Mouse (Mus musculus) central nervous system, embryonic 11.5 days (tissue): Measurements from ENCODE around the gene Taco1. TPM values are rescaled to one million over a fixed set of nuclear protein-coding genes. Genes with fewer than 3 reads are reported as not detected.

Experiments used
- polyA plus RNA-seq: library from polyadenylated mRNA; depleted of rRNA; stranded (reverse); fragments of >200 nt; gene quantifications from 2 replicates; pipeline ENCODE4 v1.2.3, GENCODE M21; 2012; rRNA removed

The Taco1 gene
- 18.2 and 20.9 TPM in 2 replicates for polyA plus RNA-seq

DNA sequence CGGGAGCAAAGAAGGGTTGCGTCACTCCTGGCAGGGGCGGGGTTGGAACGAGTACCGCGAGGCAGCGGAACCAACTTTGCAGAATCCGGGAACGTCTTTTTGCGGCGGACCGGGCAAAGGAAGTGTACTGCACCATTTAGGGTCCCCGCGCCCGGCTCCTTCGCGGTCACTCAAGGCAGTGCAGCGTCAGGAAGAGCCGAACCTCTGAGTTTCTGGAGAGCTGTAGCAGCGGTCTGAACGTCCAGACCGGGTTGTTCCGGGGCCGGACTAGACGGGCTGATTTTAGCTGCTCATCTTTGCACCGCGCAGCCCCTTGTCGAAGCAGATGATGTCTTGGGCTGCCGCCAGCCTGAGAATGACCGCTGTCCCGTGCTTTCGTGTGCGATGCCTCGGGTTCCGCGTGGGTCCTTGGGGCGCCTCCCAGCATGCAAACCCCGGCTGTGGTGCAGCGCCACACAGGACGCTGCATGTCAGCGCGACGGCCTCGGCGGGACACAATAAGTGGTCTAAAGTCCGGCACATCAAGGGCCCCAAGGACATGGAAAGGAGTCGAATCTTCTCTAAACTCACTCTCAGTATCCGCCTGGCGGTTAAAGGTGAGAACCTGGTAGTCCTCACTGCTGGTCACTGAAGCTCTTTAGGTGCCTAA is at the start of gene Taco1:
TSS of gene Taco1 (plus strand) at position 139 of the 649 bp plus-strand sequence.

DNA sequence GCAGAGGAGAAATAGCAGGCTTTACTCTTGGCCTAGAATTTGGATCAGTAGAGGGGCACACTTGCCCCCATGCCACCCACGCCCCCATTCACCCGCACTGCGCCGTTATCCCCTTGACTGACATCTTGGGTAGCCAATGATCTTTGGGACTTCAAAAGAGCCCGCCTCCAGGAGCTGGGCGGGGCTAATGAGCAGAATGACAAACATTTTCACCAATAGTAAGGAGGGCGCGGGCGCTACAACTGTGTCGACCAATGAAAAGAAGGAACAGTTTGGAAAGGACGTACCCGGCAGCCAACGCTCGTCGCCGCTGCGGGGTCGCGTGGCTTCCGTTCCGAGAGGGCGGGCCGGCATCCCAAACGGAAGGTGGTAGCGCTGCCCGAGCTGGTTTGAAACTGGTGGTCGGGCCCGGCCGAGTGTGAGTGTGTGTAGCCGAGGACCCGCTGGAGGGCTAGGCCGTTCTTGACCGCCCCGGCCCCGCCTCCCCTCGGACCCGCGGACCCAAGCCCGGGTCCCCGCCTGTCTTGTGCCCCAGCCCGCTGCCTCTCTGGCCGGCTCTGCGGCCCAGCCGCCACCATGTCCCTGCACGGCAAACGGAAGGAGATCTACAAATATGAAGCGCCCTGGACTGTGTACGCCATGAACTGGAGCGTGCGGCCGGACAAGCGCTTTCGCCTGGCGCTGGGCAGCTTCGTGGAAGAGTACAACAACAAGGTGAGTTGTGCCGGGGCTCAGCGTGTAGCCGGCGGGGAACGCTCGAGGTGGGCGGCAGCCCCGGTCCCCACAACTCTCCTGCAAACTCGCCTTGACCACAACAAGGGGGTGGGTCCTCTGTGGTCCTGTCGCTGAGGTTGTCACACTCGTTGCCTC is 29.1 kb upstream of the Taco1 start, which contains the start of gene Dcaf7:
TSS of gene Dcaf7 (plus strand) at position 325 of the 870 bp plus-strand sequence.

DNA sequence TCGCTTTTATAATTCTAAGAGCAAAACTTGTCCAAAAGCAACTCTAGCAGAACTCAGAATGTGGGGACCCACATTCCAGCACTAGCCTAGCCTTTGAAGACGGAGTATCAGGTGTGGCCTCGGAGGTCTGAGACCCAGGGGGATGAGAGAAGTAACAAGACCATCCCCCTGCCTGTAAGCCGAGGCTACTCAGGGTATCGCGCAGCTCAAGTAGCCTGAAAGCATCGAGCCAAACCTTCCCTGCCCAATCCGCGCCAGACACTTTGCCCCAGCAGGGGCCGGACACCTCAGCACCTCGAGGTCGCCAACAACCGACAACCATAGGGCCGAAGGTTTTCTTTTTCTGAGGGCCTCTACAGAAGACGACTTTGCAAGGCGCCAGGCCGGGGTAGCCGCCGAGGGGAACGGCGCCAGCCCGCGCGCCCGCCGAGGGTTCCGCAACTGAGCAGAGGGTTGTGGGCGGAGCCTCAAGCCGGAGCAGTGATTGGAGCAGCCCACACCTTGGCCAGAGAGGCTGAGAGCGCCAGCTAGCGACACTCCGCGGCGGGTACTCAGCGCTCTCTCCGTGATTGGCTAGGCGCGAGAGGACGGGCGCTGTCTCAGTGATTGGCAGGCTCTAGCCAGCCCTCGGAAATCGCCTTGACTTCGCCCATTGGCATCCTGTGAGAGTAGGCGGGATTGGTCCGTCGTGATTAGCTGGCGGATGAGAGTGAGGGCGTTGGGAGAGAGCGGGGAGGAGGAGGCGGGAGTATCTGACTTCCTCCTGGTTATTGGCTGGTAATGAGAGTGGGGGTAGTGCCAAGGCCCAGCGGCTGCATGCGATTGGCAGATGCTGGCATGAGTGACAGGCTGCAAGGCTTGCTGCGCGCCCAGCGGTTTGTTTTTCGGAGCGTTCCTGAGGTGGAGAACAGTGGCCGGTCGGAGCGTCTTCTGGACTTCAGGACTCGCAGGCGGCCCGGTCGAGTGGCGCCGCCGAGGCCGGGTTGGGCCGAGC is 18.1 kb downstream of the Taco1 start, which contains the start of gene Map3k3:
TSS of gene Map3k3 (plus strand) at position 906 of the 994 bp plus-strand sequence.

Other genes with a start within 250 kb of the Taco1 start
- gene Cyb561, start 112.7 kb upstream of the Taco1 start, polyA plus RNA-seq = 6.1 and 7.9 TPM in 2 replicates
- 0.83 and 0.84 TPM in 2 replicates for gene Ace, start 98.1 kb upstream of the Taco1 start, polyA plus RNA-seq
- gene Ace3, start 71.4 kb upstream of the Taco1 start, polyA plus RNA-seq = not detected in 2 replicates
- gene Kcnh6, start 57.9 kb upstream of the Taco1 start, polyA plus RNA-seq = 0.26 and 0.56 TPM in 2 replicates
- 76.5 and 77.4 TPM in 2 replicates for gene Dcaf7, start 29.2 kb upstream of the Taco1 start, polyA plus RNA-seq
- 27.8 and 36.5 TPM in 2 replicates for gene Map3k3, start 18.6 kb downstream of the Taco1 start, polyA plus RNA-seq
- gene Gm10840, start 94.8 kb downstream of the Taco1 start, polyA plus RNA-seq = not detected in 2 replicates
- 76.6 and 184 TPM in 2 replicates for gene Limd2, start 94.8 kb downstream of the Taco1 start, polyA plus RNA-seq
- gene Strada, start 136.1 kb downstream of the Taco1 start, polyA plus RNA-seq = 27.4 and 46.8 TPM in 2 replicates
- 56.0 and 102 TPM in 2 replicates for gene Ccdc47, start 150.3 kb downstream of the Taco1 start, polyA plus RNA-seq
- gene Ddx42, start 150.9 kb downstream of the Taco1 start, polyA plus RNA-seq = 73.2 and 103 TPM in 2 replicates
- gene Ftsj3, start 190.0 kb downstream of the Taco1 start, polyA plus RNA-seq = 59.5 and 97.0 TPM in 2 replicates
- 256 and 300 TPM in 2 replicates for gene Psmc5, start 190.1 kb downstream of the Taco1 start, polyA plus RNA-seq
- 39.8 and 72.6 TPM in 2 replicates for gene Smarcd2, start 206.9 kb downstream of the Taco1 start, polyA plus RNA-seq
- gene Tcam1, start 210.6 kb downstream of the Taco1 start, polyA plus RNA-seq = 0.20 and 0.35 TPM in 2 replicates
- gene Gh, start 235.8 kb downstream of the Taco1 start, polyA plus RNA-seq = not detected in 2 replicates
- 0.50 and 1.2 TPM in 2 replicates for gene Cd79b, start 248.7 kb downstream of the Taco1 start, polyA plus RNA-seq